Mouse (Mus musculus): Measurements from ENCODE around the gene Gpr3. TPM values are rescaled to one million over a fixed set of nuclear protein-coding genes. Genes with fewer than 3 reads are reported as not detected.
A peak's percentile ranks its signal among the peaks of the same experiment; 100 is the strongest.

Gpr3 gene
- polyA plus RNA-seq, 1 experiment from 2014 or later = 2.0 TPM

GRCm38 (mm10) chr4:133226073-133226472, 13.7 kb upstream of the Gpr3 start:
- Histone ChIP-seq H3K9me3 (no peaks in the 10 kb centered on the region), H3K27me3 (replicated peaks) (peaks cover 8% of the 10 kb centered on the region), H3K4me1 (peaks cover 4% of the 10 kb centered on the region; the same call in 1 of the 2 replicates), H3K27ac (no peak overlapping the region), H3K36me3 (replicated peaks) (no peaks in the 10 kb centered on the region), H3K4me2 (no peak overlapping the region), H3K9ac (no peak overlapping the region), H3K4me3 (no peak overlapping the region)
- no peak for ATAC-seq (replicated peaks)
- WGBS = 70% methylated on average over 10 of the region's 10 CpGs

- no peak overlapping the region for H3K27ac ChIP-seq
- no peaks in the 10 kb centered on the region for H3K9me3 ChIP-seq
- peaks cover 9% of the 10 kb centered on the region for H3K4me1 ChIP-seq
- H3K27me3 ChIP-seq (replicated peaks) = peaks cover 23% of the 10 kb centered on the region
- H3K36me3 ChIP-seq (replicated peaks) = no peaks in the 10 kb centered on the region
- H3K9ac ChIP-seq = no peak overlapping the region
- H3K4me2 ChIP-seq = no peak overlapping the region
- WGBS = 42% methylated on average over 5 of the region's 5 CpGs
- no peak overlapping the region for H3K4me3 ChIP-seq
- ATAC-seq (replicated peaks) = no peak
Observed at GRCm38 (mm10) chr4:133223875-133224274, 11.5 kb upstream of the Gpr3 start.

- peaks cover 12% of the 10 kb centered on the region for H3K4me1 ChIP-seq
- H3K9me3 ChIP-seq = no peaks in the 10 kb centered on the region
- no peak overlapping the region for H3K9ac ChIP-seq
- 85% methylated on average over 8 of the region's 8 CpGs for WGBS
- H3K36me3 ChIP-seq (replicated peaks) = no peaks in the 10 kb centered on the region
- ATAC-seq (replicated peaks) = no peak
- H3K4me2 ChIP-seq = no peak overlapping the region
- no peak overlapping the region for H3K27ac ChIP-seq
- H3K4me3 ChIP-seq = no peak overlapping the region
- H3K27me3 ChIP-seq (replicated peaks) = peaks cover 23% of the 10 kb centered on the region
Observed at GRCm38 (mm10) chr4:133221701-133222100, 9.4 kb upstream of the Gpr3 start.

- H3K36me3 ChIP-seq (replicated peaks) = no peaks in the 10 kb centered on the region
- H3K27me3 ChIP-seq (replicated peaks) = peaks cover 23% of the 10 kb centered on the region
- no peak overlapping the region for H3K27ac ChIP-seq
- 4% methylated on average over 25 of the region's 25 CpGs for WGBS
- peak overlapping the region; percentile 33 for H3K4me3 ChIP-seq
- H3K9me3 ChIP-seq = no peaks in the 10 kb centered on the region
- peak; percentile 45; the same call in 1 of the 2 replicates for ATAC-seq (replicated peaks)
- H3K4me1 ChIP-seq = peaks cover 12% of the 10 kb centered on the region
- peak overlapping the region; percentile 64 for H3K4me2 ChIP-seq
- peak overlapping the region; percentile 38; the same call in 1 of the 2 replicates for H3K9ac ChIP-seq
Observed at GRCm38 (mm10) chr4:133220656-133221055, 8.3 kb upstream of the Gpr3 start.

GRCm38 (mm10) chr4:133218745-133219144, 6.4 kb upstream of the Gpr3 start:
- Histone ChIP-seq H3K36me3 (replicated peaks) (no peaks in the 10 kb centered on the region), H3K9ac (no peak overlapping the region), H3K9me3 (no peaks in the 10 kb centered on the region), H3K4me2 (no peak overlapping the region), H3K27ac (no peak overlapping the region), H3K27me3 (replicated peaks) (peaks cover 32% of the 10 kb centered on the region), H3K4me1 (peaks cover 14% of the 10 kb centered on the region), H3K4me3 (no peak overlapping the region)
- ATAC-seq (replicated peaks) = no peak
- 92% methylated on average over 3 of the region's 3 CpGs for WGBS

GRCm38 (mm10) chr4:133217641-133218040, 5.3 kb upstream of the Gpr3 start:
- Histone ChIP-seq H3K9ac (no peak overlapping the region), H3K36me3 (replicated peaks) (no peaks in the 10 kb centered on the region), H3K27me3 (replicated peaks) (peaks cover 37% of the 10 kb centered on the region), H3K4me2 (no peak overlapping the region), H3K4me3 (no peak overlapping the region), H3K27ac (no peak overlapping the region), H3K9me3 (no peaks in the 10 kb centered on the region), H3K4me1 (peaks cover 22% of the 10 kb centered on the region)
- no peak for ATAC-seq (replicated peaks)
- under 1% methylated on average over 5 of the region's 5 CpGs for WGBS

- peak overlapping the region; percentile 13; the same call in 1 of the 2 replicates for H3K9ac ChIP-seq
- H3K4me1 ChIP-seq = peaks cover 30% of the 10 kb centered on the region
- H3K4me3 ChIP-seq = peak overlapping the region; percentile 58
- H3K27ac ChIP-seq = no peak overlapping the region
- no peaks in the 10 kb centered on the region for H3K36me3 ChIP-seq (replicated peaks)
- peak overlapping the region; percentile 89 for H3K4me2 ChIP-seq
- ATAC-seq (replicated peaks) = no peak
- peaks cover 20% of the 10 kb centered on the region for H3K27me3 ChIP-seq (replicated peaks)
- 7% methylated on average over 10 of the region's 10 CpGs for WGBS
- no peaks in the 10 kb centered on the region for H3K9me3 ChIP-seq
Observed at GRCm38 (mm10) chr4:133213661-133214060, 1.3 kb upstream of the Gpr3 start.

GRCm38 (mm10) chr4:133213268-133213590, 893 bp upstream of the Gpr3 start:
- Histone ChIP-seq H3K9me3 (no peaks in the 10 kb centered on the region), H3K4me2 (peak overlapping the region; percentile 89), H3K9ac (peak overlapping the region; percentile 13; the same call in 1 of the 2 replicates), H3K36me3 (replicated peaks) (no peaks in the 10 kb centered on the region), H3K4me3 (peak overlapping the region; percentile 58), H3K4me1 (peaks cover 30% of the 10 kb centered on the region), H3K27ac (no peak overlapping the region), H3K27me3 (replicated peaks) (peaks cover 20% of the 10 kb centered on the region)
- peak; percentile 41; the same call in 1 of the 2 replicates for ATAC-seq (replicated peaks)
- 0% methylated on average over 9 of the region's 9 CpGs for WGBS

- Histone ChIP-seq H3K36me3 (replicated peaks) (no peaks in the 10 kb centered on the region), H3K4me1 (peaks cover 28% of the 10 kb centered on the region), H3K9me3 (no peaks in the 10 kb centered on the region), H3K4me2 (peak overlapping the region; percentile 89), H3K27me3 (replicated peaks) (peaks cover 20% of the 10 kb centered on the region), H3K4me3 (peak overlapping the region; percentile 58), H3K9ac (peak overlapping the region; percentile 55), H3K27ac (no peak overlapping the region)
- 2% methylated on average over 44 of the region's 44 CpGs for WGBS
- ATAC-seq (replicated peaks) = peak; percentile 85
Observed at GRCm38 (mm10) chr4:133212562-133213267, 379 bp upstream of the Gpr3 start.

GRCm38 (mm10) chr4:133210788-133211390, 1.4 kb downstream of the Gpr3 start:
- no peaks in the 10 kb centered on the region for H3K9me3 ChIP-seq
- H3K9ac ChIP-seq = no peak overlapping the region
- ATAC-seq (replicated peaks) = no peak
- no peak overlapping the region for H3K27ac ChIP-seq
- no peak overlapping the region for H3K4me3 ChIP-seq
- H3K4me2 ChIP-seq = no peak overlapping the region
- peaks cover 27% of the 10 kb centered on the region for H3K4me1 ChIP-seq
- WGBS = 92% methylated on average over 19 of the region's 19 CpGs
- H3K36me3 ChIP-seq (replicated peaks) = no peaks in the 10 kb centered on the region
- peaks cover 20% of the 10 kb centered on the region for H3K27me3 ChIP-seq (replicated peaks)

- no peak overlapping the region for H3K9ac ChIP-seq
- peaks cover 19% of the 10 kb centered on the region for H3K27me3 ChIP-seq (replicated peaks)
- H3K9me3 ChIP-seq = no peaks in the 10 kb centered on the region
- H3K4me3 ChIP-seq = no peak overlapping the region
- peaks cover 27% of the 10 kb centered on the region for H3K4me1 ChIP-seq
- no peak overlapping the region for H3K4me2 ChIP-seq
- ATAC-seq (replicated peaks) = no peak
- 93% methylated on average over 24 of the region's 24 CpGs for WGBS
- H3K36me3 ChIP-seq (replicated peaks) = no peaks in the 10 kb centered on the region
- no peak overlapping the region for H3K27ac ChIP-seq
Observed at GRCm38 (mm10) chr4:133210023-133210787, 2.1 kb downstream of the Gpr3 start.

GRCm38 (mm10) chr4:133209366-133209765, 3.0 kb downstream of the Gpr3 start:
- Histone ChIP-seq H3K27ac (no peak overlapping the region), H3K27me3 (replicated peaks) (peaks cover 16% of the 10 kb centered on the region), H3K4me3 (no peak overlapping the region), H3K4me1 (peaks cover 35% of the 10 kb centered on the region), H3K9ac (no peak overlapping the region), H3K36me3 (replicated peaks) (no peaks in the 10 kb centered on the region), H3K4me2 (no peak overlapping the region), H3K9me3 (no peaks in the 10 kb centered on the region)
- ATAC-seq (replicated peaks) = no peak
- WGBS = 3% methylated on average over 11 of the region's 11 CpGs

Data from midbrain, embryonic 15.5 days (tissue).